Mouse (Mus musculus): ENCODE measurements around the gene Rab40c. TPM values are rescaled to one million over a fixed set of nuclear protein-coding genes. Genes with fewer than 3 reads are reported as not detected.

Rab40c gene
- total and polyA plus RNA-seq, 2 experiments from 2014 or later: 31.4 to 46.1 TPM

DNA sequence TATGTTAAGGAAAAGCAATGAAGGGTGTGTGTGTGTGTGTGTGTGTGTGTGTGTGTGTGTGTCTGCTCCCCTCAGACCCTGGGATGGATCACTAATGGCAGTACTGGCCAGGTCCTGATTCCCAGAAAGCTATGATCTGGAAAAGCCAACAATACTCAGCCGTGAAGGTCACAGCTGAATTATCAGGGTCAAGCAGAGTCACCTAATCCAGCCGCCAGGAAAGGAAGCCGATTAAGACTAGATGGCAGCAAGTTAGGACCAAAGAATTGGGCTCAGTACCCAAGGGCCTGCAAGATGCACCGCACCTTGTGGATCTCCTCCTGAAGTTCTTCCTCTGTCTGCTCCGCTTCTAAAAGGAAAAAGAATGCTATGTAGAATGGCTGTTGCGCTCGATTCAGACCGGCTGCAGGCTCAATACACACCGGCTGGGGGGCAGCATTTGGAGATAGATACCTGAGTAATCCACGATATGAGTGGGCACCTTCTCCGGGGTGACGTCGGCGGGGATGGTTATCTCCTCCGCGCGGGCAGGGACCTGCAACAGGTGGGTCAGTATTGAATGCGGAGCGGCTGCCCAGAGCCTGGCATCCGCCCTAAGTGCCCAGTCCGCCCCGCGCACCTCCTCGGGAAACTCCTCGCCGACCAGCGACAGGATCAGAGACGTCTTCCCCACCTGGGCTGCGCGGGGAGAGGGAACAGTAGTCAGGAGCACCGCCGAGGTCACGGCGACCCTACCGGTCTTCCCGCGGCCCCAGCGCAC, 75.7 kb downstream of the Rab40c start:
- Histone ChIP-seq H3K27ac (ENCODE audit: low read depth, low read length) (peak overlapping the region; percentile 77), H3K4me2 (ENCODE audit: low read depth) (peak overlapping the region; percentile 96), H3K4me1 (ENCODE audit: insufficient read depth) (peaks cover 8% of the 10 kb centered on the region; the same call in 1 of the 2 replicates), H3K9me3 (ENCODE audit: low read length) (no peaks in the 10 kb centered on the region), H3K4me3 (ENCODE audit: low read depth, low read length) (peak overlapping the region; percentile 85), H3K27me3 (ENCODE audit: insufficient read depth, low read length) (no peaks in the 10 kb centered on the region), H3K9ac (peak overlapping the region; percentile 80), H3K36me3 (ENCODE audit: insufficient read depth) (peaks cover 47% of the 10 kb centered on the region)
- ATAC-seq: peak; percentile 54
- 4% methylated on average over 38 of the region's 38 CpGs for WGBS
- TF ChIP-seq CTCF (IDR thresholded peaks at IDR 0.05; ENCODE audit: low read depth): 0 out of 2 replicates have a peak, but pooled peaks have one; percentile 1
- DNase-seq: no peak

- no peak overlapping the region for H3K27ac ChIP-seq (ENCODE audit: low read depth, low read length)
- H3K4me3 ChIP-seq (ENCODE audit: low read depth, low read length): no peak overlapping the region
- DNase-seq (no peak), ATAC-seq (no peak)
- no peak for TF ChIP-seq CTCF (IDR thresholded peaks at IDR 0.05; ENCODE audit: low read depth)
- H3K9ac ChIP-seq: peak overlapping the region; percentile 80; the same call in 1 of the 2 replicates
- H3K9me3 ChIP-seq (ENCODE audit: low read length): no peaks in the 10 kb centered on the region
- peak overlapping the region; percentile 96 for H3K4me2 ChIP-seq (ENCODE audit: low read depth)
- H3K36me3 ChIP-seq (ENCODE audit: insufficient read depth): peaks cover 42% of the 10 kb centered on the region
- H3K4me1 ChIP-seq (ENCODE audit: insufficient read depth): peaks cover 8% of the 10 kb centered on the region; the same call in 1 of the 2 replicates
- no peaks in the 10 kb centered on the region for H3K27me3 ChIP-seq (ENCODE audit: insufficient read depth, low read length)
- WGBS: 92% methylated on average over 4 of the region's 4 CpGs
Measured at GRCm38 (mm10) chr17:25843122-25843521, 76.4 kb downstream of the Rab40c start.

- no peak for TF ChIP-seq CTCF (IDR thresholded peaks at IDR 0.05; ENCODE audit: low read depth)
- H3K36me3 ChIP-seq (ENCODE audit: insufficient read depth): peaks cover 38% of the 10 kb centered on the region
- DNase-seq (no peak), ATAC-seq (no peak)
- no peak overlapping the region for H3K4me2 ChIP-seq (ENCODE audit: low read depth)
- 81% methylated on average over 3 of the region's 3 CpGs for WGBS
- no peaks in the 10 kb centered on the region for H3K9me3 ChIP-seq (ENCODE audit: low read length)
- no peak overlapping the region for H3K27ac ChIP-seq (ENCODE audit: low read depth, low read length)
- no peak overlapping the region for H3K9ac ChIP-seq
- H3K4me3 ChIP-seq (ENCODE audit: low read depth, low read length): no peak overlapping the region
- H3K4me1 ChIP-seq (ENCODE audit: insufficient read depth): peaks cover 14% of the 10 kb centered on the region
- no peaks in the 10 kb centered on the region for H3K27me3 ChIP-seq (ENCODE audit: insufficient read depth, low read length)
Measured at GRCm38 (mm10) chr17:25842509-25842908, 77.0 kb downstream of the Rab40c start.

- WGBS: 96% methylated on average over 22 of the region's 22 CpGs
- Histone ChIP-seq H3K4me2 (ENCODE audit: low read depth) (no peak within 1 kb of the TSS), H3K27ac (ENCODE audit: low read depth, low read length) (no peak within 1 kb of the TSS), H3K4me1 (ENCODE audit: insufficient read depth) (peaks cover 22% of the 10 kb centered on the region), H3K9ac (no peak within 1 kb of the TSS), H3K36me3 (ENCODE audit: insufficient read depth) (peaks cover 38% of the 10 kb centered on the region), H3K27me3 (ENCODE audit: insufficient read depth, low read length) (no peaks in the 10 kb centered on the region), H3K9me3 (ENCODE audit: low read length) (no peaks in the 10 kb centered on the region), H3K4me3 (ENCODE audit: low read depth, low read length) (no peak within 1 kb of the TSS)
- no peak for TF ChIP-seq CTCF (IDR thresholded peaks at IDR 0.05; ENCODE audit: low read depth)
- no peak for ATAC-seq
- no peak for DNase-seq
Measured at GRCm38 (mm10) chr17:25841117-25841880, 78.2 kb downstream of the Rab40c start, which contains the start of gene Gm20683. TSS of gene Gm20683 (minus strand) at chr17:25841763.

- no peak for TF ChIP-seq CTCF (IDR thresholded peaks at IDR 0.05; ENCODE audit: low read depth)
- H3K4me2 ChIP-seq (ENCODE audit: low read depth): no peak overlapping the region
- DNase-seq (no peak), ATAC-seq (no peak)
- H3K9me3 ChIP-seq (ENCODE audit: low read length): no peaks in the 10 kb centered on the region
- H3K9ac ChIP-seq: no peak overlapping the region
- H3K27me3 ChIP-seq (ENCODE audit: insufficient read depth, low read length): no peaks in the 10 kb centered on the region
- no peak overlapping the region for H3K4me3 ChIP-seq (ENCODE audit: low read depth, low read length)
- peaks cover 38% of the 10 kb centered on the region for H3K36me3 ChIP-seq (ENCODE audit: insufficient read depth)
- peaks cover 28% of the 10 kb centered on the region for H3K4me1 ChIP-seq (ENCODE audit: insufficient read depth)
- no peak overlapping the region for H3K27ac ChIP-seq (ENCODE audit: low read depth, low read length)
- WGBS: 95% methylated on average over 6 of the region's 6 CpGs
Measured at GRCm38 (mm10) chr17:25840519-25840918, 79.0 kb downstream of the Rab40c start.

- TF ChIP-seq CTCF (IDR thresholded peaks at IDR 0.05; ENCODE audit: low read depth): no peak
- Histone ChIP-seq H3K4me3 (ENCODE audit: low read depth, low read length) (no peak overlapping the region), H3K9ac (no peak overlapping the region), H3K36me3 (ENCODE audit: insufficient read depth) (peaks cover 38% of the 10 kb centered on the region), H3K4me2 (ENCODE audit: low read depth) (no peak overlapping the region), H3K4me1 (ENCODE audit: insufficient read depth) (peaks cover 29% of the 10 kb centered on the region), H3K27me3 (ENCODE audit: insufficient read depth, low read length) (no peaks in the 10 kb centered on the region), H3K27ac (ENCODE audit: low read depth, low read length) (no peak overlapping the region), H3K9me3 (ENCODE audit: low read length) (no peaks in the 10 kb centered on the region)
- ATAC-seq (no peak), DNase-seq (no peak)
- WGBS: 90% methylated on average over 14 of the region's 14 CpGs
Measured at GRCm38 (mm10) chr17:25839455-25840235, 79.9 kb downstream of the Rab40c start.

Data from forebrain, postnatal 0 days (tissue).